Mouse (Mus musculus): ENCODE measurements around the gene Vmn1r3. TPM values are rescaled to one million over a fixed set of nuclear protein-coding genes. Genes with fewer than 3 reads are reported as not detected.
"Not testable (repeated sequence)": the region's sequence is repeated elsewhere in the genome, so short reads cannot be mapped to it uniquely, and the experiment has no call there.

Gene Vmn1r3
- total RNA-seq, 1 experiment from 2014 or later, result not detected

- not testable (repeated sequence) for ATAC-seq (ENCODE audit: extremely low read depth, insufficient number of reproducible peaks, low FRiP score, poor library complexity, severe bottlenecking)
Observed at GRCm38 (mm10) chr4:3164429-3164828, 20.7 kb downstream of the Vmn1r3 start.

DNA sequence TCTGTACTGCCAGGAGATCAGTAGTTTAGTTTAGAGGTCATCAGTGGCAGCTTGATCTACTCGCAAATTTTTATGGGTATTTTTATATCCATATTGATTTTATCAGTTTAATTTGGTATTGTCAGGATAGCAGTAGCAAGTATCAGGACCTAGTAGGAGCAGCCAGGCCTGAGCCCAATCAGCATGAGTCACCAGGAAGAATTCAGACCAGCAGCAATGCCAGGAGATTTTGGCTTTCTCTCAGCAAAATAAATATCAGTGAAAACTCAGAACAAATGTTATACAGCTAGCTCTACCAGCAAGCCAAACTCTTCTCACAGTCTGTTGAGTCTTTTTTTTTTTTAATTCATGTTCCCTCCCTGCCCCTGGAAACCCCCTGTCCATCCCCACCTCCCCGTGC lies 31.8 kb downstream of the Vmn1r3 start:
- ATAC-seq (ENCODE audit: extremely low read depth, insufficient number of reproducible peaks, low FRiP score, poor library complexity, severe bottlenecking), result not testable (repeated sequence)

GRCm38 (mm10) chr4:3147926-3148325 lies 37.2 kb downstream of the Vmn1r3 start:
- peak; percentile 60; the same call in 1 of the 2 replicates for ATAC-seq (ENCODE audit: extremely low read depth, insufficient number of reproducible peaks, low FRiP score, poor library complexity, severe bottlenecking)

Other genes starting within 250 kb of the Vmn1r3 start
- gene Vmn1r2, start 18.0 kb downstream of the Vmn1r3 start, total RNA-seq (2017), result not detected in 2 replicates

All from neutrophil, adult 5-6 weeks (primary cell).